Mouse (Mus musculus) Patski (cell line): ENCODE results near the gene Tulp2. TPM values are rescaled to one million over a fixed set of nuclear protein-coding genes. Genes with fewer than 3 reads are reported as not detected.
A peak's percentile ranks its signal among the peaks of the same experiment; 100 is the strongest.
"Not testable (repeated sequence)": the region's sequence is repeated elsewhere in the genome, so short reads cannot be mapped to it uniquely, and the experiment has no call there.

ENCODE experiments used
- ATAC-seq: fragments of 100-300 bp; one replicate; pipeline ENCODE4 v1.8.0; 2021
- CTCF ChIA-PET: fragments of 350-600 bp; sonication (Branson Sonifier 250); formaldehyde crosslinking; loops from one replicate; lab custom pipeline; 2022; ENCODE audit warnings: inconsistent platforms; lab: Charles Lee
- POLR2A ChIA-PET: fragments of 350-600 bp; sonication (Branson Sonifier 250); formaldehyde crosslinking; loops from one replicate; lab custom pipeline; 2022; ENCODE audit warnings: antibody characterized with exemption, inconsistent platforms; lab: Charles Lee
- DNase-seq: peaks from one replicate; pipeline ENCODE4 v3.0.0-alpha.2; 2011; ENCODE audit warnings: low read depth, low spot score
- H3K27me3 ChIP-seq: fragments of 371-371 bp; one replicate; pipeline ENCODE4 v1.5.1; 2021
- CTCF ChIP-seq: fragments of 100-300 bp; IDR thresholded peaks from one replicate; pipeline ENCODE4 v1.5.1; 2021
- in situ Hi-C: fragments of 300-500 bp; cut with MboI; formaldehyde crosslinking; loops from 3 replicates; pipeline ENCODE4 v1.11.1; 2018; ENCODE audit warnings: low pct_unique_long_range_greater_than_20kb, mixed read lengths
- polyA plus RNA-seq: library from polyadenylated mRNA; unstranded; gene quantifications from one replicate; pipeline ENCODE4 v1.2.3, GENCODE M21; 2021

Gene Tulp2
- polyA plus RNA-seq, 1 experiment from 2014 or later = 0.47 TPM

GRCm38 (mm10) chr7:45467090-45467670, 14.5 kb upstream of the Tulp2 start:
- in situ Hi-C loops = no loop called here
- DNase-seq (no peak), ATAC-seq (no peak)
- CTCF ChIA-PET = interaction anchor here (1.6 to 3.5 kb wide), 2 partner anchors 9 to 215 kb away, joined by 4 to 14 read pairs; no protein-coding TSS in a partner anchor
- H3K27me3 ChIP-seq = no peaks in the 10 kb centered on the region
- no peak for TF ChIP-seq CTCF
- POLR2A ChIA-PET = interaction anchor here (0.7 to 1.7 kb wide), 4 partner anchors 9 to 77 kb away, joined by 3 to 7 read pairs (median 4); no protein-coding TSS in a partner anchor

GRCm38 (mm10) chr7:45470869-45471268, 10.8 kb upstream of the Tulp2 start:
- in situ Hi-C loops = no loop called here
- H3K27me3 ChIP-seq = no peaks in the 10 kb centered on the region
- peak; percentile 81 for TF ChIP-seq CTCF
- no peak for DNase-seq
- no peak for ATAC-seq
- ChIA-PET CTCF (interaction anchor here (0.7 to 9.4 kb wide), 15 partner anchors 10 to 136 kb away, joined by 3 to 116 read pairs (median 3); partner anchors contain the start of gene Nucb1), POLR2A (interaction anchor here (1.1 to 1.7 kb wide), 2 partner anchors 56 to 91 kb away, joined by 3 to 4 read pairs; partner anchors contain the start of genes Plekha4 and Ppp1r15a)

DNA sequence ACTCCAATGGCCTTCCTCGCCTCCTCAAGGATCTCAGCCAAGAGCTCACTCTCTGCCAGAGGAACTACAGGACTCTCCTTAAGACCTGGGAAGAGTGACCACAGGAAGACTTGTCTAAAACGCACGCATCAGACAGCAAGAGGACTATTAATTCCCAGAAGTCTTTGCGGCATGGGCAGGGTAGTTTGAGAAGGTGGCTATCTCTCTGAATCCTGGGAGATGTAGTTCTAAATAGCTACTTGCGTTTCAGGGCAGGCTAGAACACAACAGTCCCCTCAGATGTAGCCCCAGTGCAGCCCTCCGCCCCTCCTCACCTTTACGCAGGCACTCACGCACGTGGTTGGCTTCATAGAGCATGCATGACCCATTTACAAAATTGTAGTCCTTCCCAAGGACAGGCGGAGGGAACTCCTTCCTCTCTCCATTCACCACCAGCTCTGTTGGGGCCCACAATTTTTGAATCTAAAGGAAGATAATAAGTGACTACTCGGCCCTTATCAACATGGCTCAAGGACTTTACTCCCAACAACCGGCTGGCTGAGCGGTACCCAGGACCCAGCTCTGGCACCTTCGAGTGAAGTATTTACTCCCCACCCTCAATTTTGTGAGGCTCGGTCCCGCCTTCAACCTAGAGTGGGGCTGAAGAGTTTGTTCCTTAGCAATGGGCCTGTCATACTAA, 6.2 kb upstream of the Tulp2 start:
- DNase-seq = no peak
- POLR2A ChIA-PET = interaction anchor here (0.8 to 1.2 kb wide), 3 partner anchors 47 to 89 kb away, joined by 3 to 4 read pairs (median 3); no protein-coding TSS in a partner anchor
- CTCF ChIA-PET = interaction anchor here (1.3 to 9.4 kb wide), 5 partner anchors 10 to 208 kb away, joined by 4 to 116 read pairs (median 14); partner anchors contain the start of genes Bax and Ntn5
- no peak for TF ChIP-seq CTCF
- no peak for ATAC-seq
- in situ Hi-C loops = loop anchor here (5.0 kb wide), 2 partner anchors 87 to 207 kb away; partner anchors contain the start of gene Ntn5
- no peaks in the 10 kb centered on the region for H3K27me3 ChIP-seq

- ChIA-PET POLR2A (interaction anchor here (0.5 to 0.6 kb wide), 2 partner anchors 9 to 90 kb away, joined by 3 read pairs; partner anchors contain the start of gene Bax), CTCF (interaction anchor here (0.7 to 9.4 kb wide), 21 partner anchors 9 to 207 kb away, joined by 3 to 116 read pairs (median 4); partner anchors contain the start of genes Bax, Ntn5, Nucb1 and Plekha4)
- in situ Hi-C loops = loop anchor here (5.0 kb wide), 2 partner anchors 86 to 206 kb away; partner anchors contain the start of gene Ntn5
- DNase-seq (no peak), ATAC-seq (no peak)
- no peaks in the 10 kb centered on the region for H3K27me3 ChIP-seq
- no peak for TF ChIP-seq CTCF
Observed at GRCm38 (mm10) chr7:45476453-45476852, 5.2 kb upstream of the Tulp2 start.

GRCm38 (mm10) chr7:45477003-45477402, 4.7 kb upstream of the Tulp2 start:
- DNase-seq (no peak), ATAC-seq (no peak)
- TF ChIP-seq CTCF = peak; percentile 85
- in situ Hi-C loops = loop anchor here (5.0 kb wide), 2 partner anchors 85 to 205 kb away; partner anchors contain the start of gene Ntn5
- ChIA-PET CTCF (interaction anchor here (0.7 to 9.4 kb wide), 21 partner anchors 9 to 206 kb away, joined by 3 to 116 read pairs (median 4); partner anchors contain the start of genes Bax, Ntn5, Nucb1 and Plekha4), POLR2A (interaction anchor here (0.5 kb wide), 1 partner anchor 89 kb away, joined by 3 read pairs; no protein-coding TSS in a partner anchor)
- no peaks in the 10 kb centered on the region for H3K27me3 ChIP-seq

- TF ChIP-seq CTCF = no peak
- ATAC-seq (no peak), DNase-seq (no peak)
- H3K27me3 ChIP-seq = no peaks in the 10 kb centered on the region
- CTCF ChIA-PET = interaction anchor here (9.4 kb wide), 1 partner anchor 80 kb away, joined by 116 read pairs; no protein-coding TSS in a partner anchor
- in situ Hi-C loops = loop anchor here (5.0 kb wide), 2 partner anchors 84 to 204 kb away; partner anchors contain the start of gene Ntn5
- POLR2A ChIA-PET = no interaction called here
Observed at GRCm38 (mm10) chr7:45478774-45479173, 2.9 kb upstream of the Tulp2 start.

GRCm38 (mm10) chr7:45480310-45480709, 1.4 kb upstream of the Tulp2 start:
- DNase-seq, POLR2A ChIA-PET: not testable (repeated sequence)

DNA sequence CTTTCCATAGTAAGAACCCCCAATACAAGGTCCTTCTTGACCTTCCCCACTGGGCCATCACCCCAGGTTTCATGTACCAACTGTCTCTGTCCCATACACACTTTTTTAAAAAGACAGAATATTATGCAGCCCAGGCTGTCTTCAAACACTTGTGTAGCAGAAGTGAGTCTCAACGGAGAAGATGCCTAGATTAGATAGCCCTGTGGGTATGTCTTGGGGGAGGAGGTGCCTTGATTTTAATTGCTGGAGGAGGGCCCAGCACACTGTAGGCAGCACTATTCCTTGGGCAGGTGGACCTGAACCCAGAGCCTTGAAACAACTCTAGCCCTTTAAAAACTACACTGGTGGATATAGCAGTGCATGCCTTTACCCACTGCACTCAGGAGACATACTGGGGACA, 489 bp downstream of the Tulp2 start:
- DNase-seq (no peak), ATAC-seq (no peak)
- H3K27me3 ChIP-seq = no peaks in the 10 kb centered on the region
- in situ Hi-C loops = no loop called here
- POLR2A ChIA-PET = no interaction called here
- CTCF ChIA-PET = no interaction called here
- no peak for TF ChIP-seq CTCF

More at GRCm38 (mm10) chr7:45480310-45480709, 1.4 kb upstream of the Tulp2 start:
- CTCF ChIA-PET = interaction anchor here (1.1 to 1.6 kb wide), 4 partner anchors 10 to 81 kb away, joined by 3 to 4 read pairs (median 3); no protein-coding TSS in a partner anchor
- ATAC-seq, H3K27me3 ChIP-seq, in situ Hi-C loops: not testable (repeated sequence)

DNA sequence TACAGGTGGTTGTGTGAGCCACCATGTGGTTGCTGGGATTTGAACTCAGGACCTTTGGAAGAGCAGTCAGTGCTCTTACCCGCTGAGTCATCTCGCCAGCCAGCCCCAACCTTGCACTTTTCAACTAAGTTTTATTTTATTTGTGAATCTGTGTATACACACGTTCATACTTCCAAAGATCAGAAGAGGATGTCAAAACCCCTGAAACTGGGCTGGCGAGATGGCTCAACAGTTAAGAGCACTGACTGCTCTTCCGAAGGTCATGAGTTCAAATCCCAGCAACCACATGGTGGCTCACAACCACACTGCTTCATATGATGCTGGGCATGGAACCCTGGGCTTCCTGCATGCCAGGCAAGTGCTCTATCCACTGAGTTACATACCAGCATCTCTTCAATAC, 3.3 kb downstream of the Tulp2 start:
- CTCF ChIA-PET = interaction anchor here (1.4 kb wide), 1 partner anchor 8 kb away, joined by 5 read pairs; no protein-coding TSS in a partner anchor
- POLR2A ChIA-PET, H3K27me3 ChIP-seq, in situ Hi-C loops, DNase-seq, ATAC-seq: not testable (repeated sequence)

DNA sequence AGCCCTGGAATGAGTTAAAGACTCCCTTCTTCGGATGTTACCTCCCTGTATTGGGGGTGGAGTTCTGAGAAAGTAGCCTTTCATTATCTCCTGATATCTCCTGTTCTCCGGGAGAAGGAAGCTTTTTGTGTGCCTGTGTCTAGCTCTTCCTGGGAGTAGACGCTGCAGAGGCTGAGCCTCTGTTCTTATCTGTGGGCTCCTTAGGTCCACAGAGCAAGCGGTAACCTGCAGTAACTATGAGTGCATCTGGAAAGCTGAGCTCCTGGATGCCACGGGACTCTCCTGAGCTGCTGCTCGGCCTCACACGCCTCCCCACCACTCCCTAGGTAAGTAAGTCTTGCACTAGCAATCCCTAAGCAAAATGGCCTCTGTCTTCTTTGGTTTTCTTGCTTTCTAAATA, 4.5 kb downstream of the Tulp2 start:
- in situ Hi-C loops = no loop called here
- no peaks in the 10 kb centered on the region for H3K27me3 ChIP-seq
- no peak for TF ChIP-seq CTCF
- ChIA-PET POLR2A (no interaction called here), CTCF (interaction anchor here (1.4 kb wide), 1 partner anchor 10 kb away, joined by 5 read pairs; no protein-coding TSS in a partner anchor)
- ATAC-seq (no peak), DNase-seq (no peak)
